Mouse (Mus musculus) forebrain, embryonic 16.5 days (tissue): ENCODE data around the gene Senp7. TPM values are rescaled to one million over a fixed set of nuclear protein-coding genes. Genes with fewer than 3 reads are reported as not detected.
A peak's percentile ranks its signal among the peaks of the same experiment; 100 is the strongest.

Experiments used
- ATAC-seq: fragments of 200-750 bp; cut with Nextera tagmentation; 2 replicates; pipeline ENCODE4 v1.8.0; 2017; ENCODE audit warnings: mild to moderate bottlenecking, moderate library complexity
- H3K27ac ChIP-seq: fragments of 300-500 bp; sonication (generic); 2 replicates; pipeline ENCODE4 v1.5.1; 2014; ENCODE audit warnings: low read length, control low read depth
- H3K27me3 ChIP-seq: fragments of 300-500 bp; sonication (generic); replicated peaks from 2 replicates; pipeline ENCODE4 v1.6.1; 2014; ENCODE audit warnings: low read length; ENCODE audit not compliant: control insufficient read depth, insufficient read depth
- H3K36me3 ChIP-seq: fragments of 300-500 bp; sonication (generic); 2 replicates; pipeline ENCODE4 v1.6.1; 2014; ENCODE audit not compliant: control insufficient read depth, insufficient read depth
- H3K4me1 ChIP-seq: fragments of 300-500 bp; sonication (generic); replicated peaks from 2 replicates; pipeline ENCODE4 v1.6.1; 2014; ENCODE audit warnings: low read length; ENCODE audit not compliant: control insufficient read depth, insufficient read depth
- H3K4me2 ChIP-seq: fragments of 300-500 bp; sonication (generic); 2 replicates; pipeline ENCODE4 v1.6.1; 2014; ENCODE audit warnings: mild to moderate bottlenecking, low read length, control low read depth
- H3K4me3 ChIP-seq: fragments of 300-500 bp; sonication (generic); replicated peaks from 2 replicates; pipeline ENCODE4 v1.5.1; 2014; ENCODE audit warnings: mild to moderate bottlenecking, low read length, control low read depth
- H3K9ac ChIP-seq: fragments of 300-500 bp; sonication (generic); replicated peaks from 2 replicates; pipeline ENCODE4 v1.6.1; 2014; ENCODE audit warnings: low read depth, low read length, control low read depth
- H3K9me3 ChIP-seq: fragments of 300-500 bp; sonication (generic); 2 replicates; pipeline ENCODE4 v1.6.1; 2016; ENCODE audit warnings: low read length; ENCODE audit not compliant: control insufficient read depth
- WGBS: fragments of 180-500 bp; shearing (Covaris S2); extraction: QIAGEN DNeasy Blood & Tissue Kit; methylation state at CpG from one replicate; pipeline ENCODE4 v1.1.7; 2014; 5-methylcytosine and 5-hydroxymethylcytosine counted together
- polyA plus RNA-seq: library from polyadenylated mRNA; unstranded; fragments of >200 nt; fragmentation: Nextera tagmentation; extraction: Ambion mirVana; gene quantifications from 2 replicates; pipeline ENCODE4 v1.2.1, GENCODE M21; 2015

Senp7 gene
- polyA plus RNA-seq, 1 experiment from 2014 or later = 60.2 TPM

DNA sequence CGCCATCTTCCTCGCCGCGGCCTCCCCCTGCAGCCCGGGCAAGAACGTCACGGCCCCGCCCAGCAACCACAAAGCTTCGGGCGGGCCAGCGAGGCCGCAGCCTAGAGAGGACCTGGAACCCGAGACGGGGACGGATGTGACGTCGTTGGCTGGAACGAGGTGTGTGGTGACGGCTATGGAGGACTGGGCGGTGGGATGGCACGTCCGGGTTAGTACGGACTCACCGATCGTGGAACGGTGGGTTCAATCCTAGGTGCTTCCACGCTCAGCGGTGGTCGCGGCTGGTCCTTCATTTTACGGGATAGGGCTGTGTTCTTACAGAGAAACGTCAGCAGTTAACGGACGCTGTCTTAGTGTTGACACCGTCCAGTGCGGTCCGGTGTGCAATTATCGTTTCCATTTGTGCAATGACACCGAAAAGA lies 18.5 kb upstream of the Senp7 start, which contains the start of gene Pcnp:
Gene Pcnp (minus strand): TSS at position 79 of the 422 bp plus-strand sequence.
- under 1% methylated on average over 39 of the region's 39 CpGs for WGBS
- no peaks in the 10 kb centered on the region for H3K27me3 ChIP-seq

DNA sequence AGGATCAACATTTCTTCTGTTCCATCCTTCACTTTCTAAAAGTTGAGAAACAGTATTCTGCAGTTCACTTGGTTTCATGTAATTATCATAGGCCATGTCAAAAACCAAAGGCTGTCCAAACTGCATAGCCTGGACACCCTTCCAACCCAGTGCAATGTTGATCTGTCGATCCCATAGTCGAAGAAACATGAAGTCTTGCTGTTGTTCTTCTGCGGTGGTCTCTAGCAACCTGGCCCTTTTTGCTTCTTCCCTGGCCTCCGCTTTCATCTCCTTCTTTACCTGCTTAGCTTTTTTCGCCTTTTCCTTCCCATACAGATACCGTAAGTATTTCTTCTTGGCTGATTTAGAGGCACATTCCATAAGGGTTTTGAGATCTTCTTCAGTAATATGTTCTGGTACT lies 13.6 kb upstream of the Senp7 start:
- no peak for ATAC-seq
- Histone ChIP-seq H3K4me2 (no peak overlapping the region), H3K27me3 (no peaks in the 10 kb centered on the region), H3K27ac (no peak overlapping the region), H3K36me3 (peaks cover 4% of the 10 kb centered on the region), H3K4me1 (peaks cover 22% of the 10 kb centered on the region), H3K4me3 (no peak overlapping the region), H3K9ac (no peak overlapping the region), H3K9me3 (no peaks in the 10 kb centered on the region)
- 98% methylated on average over 6 of the region's 6 CpGs for WGBS

More for the DNA sequence above, 18.5 kb upstream of the Senp7 start, which contains the start of gene Pcnp:
- Histone ChIP-seq H3K36me3 (peaks cover 8% of the 10 kb centered on the region), H3K4me2 (peak within 1 kb of the TSS; percentile 76), H3K9me3 (no peaks in the 10 kb centered on the region), H3K27ac (peak within 1 kb of the TSS; percentile 93), H3K4me1 (peaks cover 21% of the 10 kb centered on the region), H3K9ac (peak within 1 kb of the TSS; percentile 99), H3K4me3 (peak within 1 kb of the TSS; percentile 95)
- ATAC-seq = peak; percentile 99

DNA sequence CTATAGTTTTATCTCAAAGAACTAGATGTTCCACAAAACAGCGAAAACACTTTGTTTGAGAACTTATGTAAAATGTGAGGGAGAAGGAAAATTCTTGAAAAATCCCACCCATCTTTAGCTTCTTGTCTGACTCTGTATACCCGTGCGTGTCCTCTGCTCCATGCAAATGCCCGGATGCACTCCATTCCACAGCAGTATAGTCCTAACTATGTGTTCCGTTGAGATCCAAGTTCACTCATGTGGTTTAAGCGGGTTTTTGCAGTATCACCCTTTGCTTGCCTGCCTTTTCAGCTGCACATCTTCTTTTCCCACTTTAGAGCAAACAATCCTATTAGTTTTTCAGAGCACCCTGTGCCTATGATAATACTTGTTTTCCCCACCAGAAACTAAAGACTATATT lies 11.6 kb upstream of the Senp7 start:
- WGBS = 66% methylated on average over 6 of the region's 6 CpGs
- H3K4me1 ChIP-seq = peaks cover 15% of the 10 kb centered on the region
- no peaks in the 10 kb centered on the region for H3K27me3 ChIP-seq
- H3K9ac ChIP-seq = no peak overlapping the region; the same call in 1 of the 2 replicates
- H3K4me2 ChIP-seq = peak overlapping the region; percentile 75
- H3K27ac ChIP-seq = no peak overlapping the region
- ATAC-seq = no peak
- no peaks in the 10 kb centered on the region for H3K9me3 ChIP-seq
- H3K36me3 ChIP-seq = peaks cover 4% of the 10 kb centered on the region
- peak overlapping the region; percentile 97 for H3K4me3 ChIP-seq

DNA sequence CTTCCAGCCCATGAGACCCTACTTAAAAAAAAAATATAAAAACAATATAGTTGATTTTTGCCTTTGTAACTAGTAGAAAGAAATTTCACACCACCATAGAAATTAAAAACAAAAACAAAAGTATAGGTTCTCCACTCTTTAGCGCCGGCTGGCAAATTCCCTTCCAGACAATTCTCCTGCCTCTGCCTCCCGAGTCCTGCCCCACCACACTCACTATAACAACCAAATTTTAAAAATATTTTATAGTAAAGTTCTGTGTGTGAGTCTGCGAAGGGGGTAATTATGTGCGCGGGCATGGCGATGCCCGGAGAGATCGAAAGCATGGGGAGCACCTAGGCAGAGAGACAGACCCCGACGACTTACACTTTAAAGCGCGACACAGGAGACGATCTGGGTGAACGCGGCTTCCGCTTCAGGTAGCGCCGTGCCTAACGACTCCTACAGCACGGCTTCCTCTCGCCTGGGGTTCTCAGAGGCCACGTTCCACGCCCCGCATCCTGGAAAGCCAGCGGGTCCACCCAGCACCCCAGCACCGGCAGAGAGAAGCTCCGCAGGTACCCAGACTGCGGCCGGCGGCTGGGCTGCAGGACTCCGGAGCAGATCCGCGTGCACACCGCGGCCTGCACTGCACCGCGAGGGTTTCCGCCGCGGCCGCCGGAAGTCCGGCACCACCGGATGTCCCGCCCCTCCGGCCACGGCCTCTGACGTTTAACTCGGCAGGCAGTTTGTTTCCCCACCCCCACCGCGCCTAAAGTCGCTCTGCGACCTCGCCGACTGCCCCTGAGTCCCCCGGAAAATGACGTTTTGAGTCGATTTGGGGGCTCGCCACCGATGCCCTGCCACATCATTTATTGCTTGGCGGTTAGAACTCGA lies 10.8 kb upstream of the Senp7 start, which contains the start of gene Trmt10c:
Gene Trmt10c (minus strand): TSS at position 682 of the 873 bp plus-strand sequence.
- WGBS = under 1% methylated on average over 63 of the region's 63 CpGs
- H3K9me3 ChIP-seq = no peaks in the 10 kb centered on the region
- H3K9ac ChIP-seq = peak within 1 kb of the TSS; percentile 92
- peaks cover 4% of the 10 kb centered on the region for H3K36me3 ChIP-seq
- H3K27ac ChIP-seq = peak within 1 kb of the TSS; percentile 91
- ATAC-seq = peak; percentile 99
- peak within 1 kb of the TSS; percentile 75 for H3K4me2 ChIP-seq
- no peaks in the 10 kb centered on the region for H3K27me3 ChIP-seq
- peak within 1 kb of the TSS; percentile 97 for H3K4me3 ChIP-seq
- H3K4me1 ChIP-seq = peaks cover 15% of the 10 kb centered on the region

DNA sequence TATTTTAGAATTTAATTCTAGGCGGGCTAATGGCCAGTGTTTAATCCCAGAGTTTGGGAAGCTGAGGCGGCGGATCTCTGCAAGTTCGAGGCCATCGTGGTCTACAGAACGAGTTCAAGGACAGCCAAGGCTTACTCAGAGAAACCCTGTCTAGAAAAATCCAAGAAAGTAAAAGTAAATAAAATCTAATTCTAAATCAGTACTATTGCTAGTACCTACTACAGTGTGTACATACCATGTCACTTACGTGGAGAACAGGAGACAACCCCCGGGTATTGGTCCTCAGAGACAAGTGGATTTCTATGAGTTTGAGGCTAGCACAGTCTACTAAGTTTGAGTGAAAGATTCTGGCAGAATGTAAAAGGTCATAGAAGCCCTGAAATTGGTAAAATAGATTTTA lies 10.0 kb upstream of the Senp7 start:
- H3K9me3 ChIP-seq = no peaks in the 10 kb centered on the region
- WGBS = 30% methylated on average over 8 of the region's 8 CpGs
- H3K27ac ChIP-seq = peak overlapping the region; percentile 91
- peaks cover 15% of the 10 kb centered on the region for H3K4me1 ChIP-seq
- peak; percentile 29 for ATAC-seq
- peak overlapping the region; percentile 97 for H3K4me3 ChIP-seq
- peaks cover 4% of the 10 kb centered on the region for H3K36me3 ChIP-seq
- H3K4me2 ChIP-seq = peak overlapping the region; percentile 69
- H3K27me3 ChIP-seq = no peaks in the 10 kb centered on the region
- peak overlapping the region; percentile 92 for H3K9ac ChIP-seq

DNA sequence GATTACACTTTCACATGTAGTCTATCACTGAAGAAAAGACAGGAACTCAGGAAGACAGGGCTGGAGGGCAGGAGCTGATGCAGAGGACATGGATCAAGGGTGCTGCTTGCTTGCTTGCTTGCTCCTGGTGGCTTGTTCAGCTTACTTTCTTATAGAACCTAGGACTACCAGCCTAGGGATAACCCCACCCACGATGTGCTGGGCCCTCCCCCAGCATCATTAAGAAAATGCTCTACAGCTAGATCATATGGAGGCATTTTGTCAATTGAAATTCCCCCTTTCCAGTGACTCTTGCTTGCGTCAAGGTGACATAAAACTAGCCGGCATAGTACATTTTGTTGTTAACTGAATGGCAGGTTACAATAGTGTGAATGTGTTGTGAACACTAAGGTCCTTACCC lies 7.8 kb downstream of the Senp7 start:
- Histone ChIP-seq H3K4me2 (no peak overlapping the region), H3K27ac (no peak overlapping the region), H3K27me3 (no peaks in the 10 kb centered on the region), H3K4me1 (no peaks in the 10 kb centered on the region), H3K36me3 (no peaks in the 10 kb centered on the region), H3K9ac (no peak overlapping the region), H3K4me3 (no peak overlapping the region), H3K9me3 (no peaks in the 10 kb centered on the region)
- WGBS = 86% methylated on average over 3 of the region's 3 CpGs
- no peak for ATAC-seq

DNA sequence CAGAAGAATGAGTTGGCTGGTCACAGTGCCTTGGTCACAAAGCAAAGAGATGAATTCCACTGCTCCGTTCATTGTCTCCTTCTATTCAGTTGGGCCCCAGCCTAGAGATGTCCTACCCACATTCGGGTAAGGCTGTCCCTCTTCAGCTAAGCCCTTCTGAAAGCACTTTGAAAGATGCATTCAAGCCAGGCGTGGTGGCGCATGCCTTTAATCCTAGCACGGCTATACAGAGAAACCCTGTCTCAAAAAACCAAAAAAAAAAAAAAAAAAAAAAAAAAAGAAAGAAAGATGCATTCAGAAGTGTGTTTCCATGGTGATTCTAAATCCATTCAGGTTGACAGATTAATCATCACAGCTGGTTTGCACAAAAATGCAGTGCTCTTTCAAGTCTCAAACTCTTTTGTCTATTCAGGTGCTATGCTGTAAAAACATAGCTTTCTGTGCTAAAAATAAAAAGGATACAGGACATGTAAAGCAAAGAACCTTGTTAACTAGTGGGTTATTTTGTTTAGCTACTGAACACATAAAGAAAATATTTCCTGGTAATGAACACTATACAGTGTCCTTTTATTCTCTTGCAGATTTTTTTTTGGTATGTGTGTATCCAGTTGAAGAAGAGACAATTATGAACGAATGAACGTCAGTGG lies 8.9 kb downstream of the Senp7 start:
- no peaks in the 10 kb centered on the region for H3K27me3 ChIP-seq
- H3K4me1 ChIP-seq = no peaks in the 10 kb centered on the region
- H3K27ac ChIP-seq = peak overlapping the region; percentile 78
- 6% methylated on average over 7 of the region's 7 CpGs for WGBS
- no peak overlapping the region for H3K9ac ChIP-seq
- 0 out of 2 replicates have a peak overlapping the region, but pooled peaks have one; percentile 7 for H3K4me2 ChIP-seq
- peak; percentile 84 for ATAC-seq
- no peaks in the 10 kb centered on the region for H3K36me3 ChIP-seq
- no peaks in the 10 kb centered on the region for H3K9me3 ChIP-seq
- H3K4me3 ChIP-seq = no peak overlapping the region

DNA sequence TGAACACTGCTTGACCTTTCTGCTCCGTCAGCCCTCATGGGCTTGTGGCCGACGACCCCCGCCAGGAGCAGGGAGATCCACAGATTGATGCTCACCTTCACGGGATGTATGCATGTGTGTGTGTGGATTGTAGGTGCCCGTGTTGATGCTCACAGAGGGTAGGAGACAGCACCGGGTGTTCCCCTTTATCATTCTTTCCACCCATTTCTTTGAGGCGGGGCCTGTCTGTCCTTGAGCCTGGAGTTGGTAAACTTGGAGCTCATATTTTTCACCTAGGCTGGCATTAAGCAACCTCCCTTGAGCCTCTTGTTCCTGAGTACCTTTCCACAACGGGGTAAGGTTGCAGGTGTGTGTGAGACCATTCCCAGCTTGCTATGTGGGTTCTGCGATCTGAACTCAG lies 10.0 kb downstream of the Senp7 start:
- no peaks in the 10 kb centered on the region for H3K27me3 ChIP-seq
- H3K4me3 ChIP-seq = no peak overlapping the region
- peak overlapping the region; percentile 78 for H3K27ac ChIP-seq
- no peaks in the 10 kb centered on the region for H3K4me1 ChIP-seq
- 68% methylated on average over 10 of the region's 10 CpGs for WGBS
- H3K4me2 ChIP-seq = no peak overlapping the region
- H3K36me3 ChIP-seq = no peaks in the 10 kb centered on the region
- no peaks in the 10 kb centered on the region for H3K9me3 ChIP-seq
- no peak for ATAC-seq
- H3K9ac ChIP-seq = no peak overlapping the region

DNA sequence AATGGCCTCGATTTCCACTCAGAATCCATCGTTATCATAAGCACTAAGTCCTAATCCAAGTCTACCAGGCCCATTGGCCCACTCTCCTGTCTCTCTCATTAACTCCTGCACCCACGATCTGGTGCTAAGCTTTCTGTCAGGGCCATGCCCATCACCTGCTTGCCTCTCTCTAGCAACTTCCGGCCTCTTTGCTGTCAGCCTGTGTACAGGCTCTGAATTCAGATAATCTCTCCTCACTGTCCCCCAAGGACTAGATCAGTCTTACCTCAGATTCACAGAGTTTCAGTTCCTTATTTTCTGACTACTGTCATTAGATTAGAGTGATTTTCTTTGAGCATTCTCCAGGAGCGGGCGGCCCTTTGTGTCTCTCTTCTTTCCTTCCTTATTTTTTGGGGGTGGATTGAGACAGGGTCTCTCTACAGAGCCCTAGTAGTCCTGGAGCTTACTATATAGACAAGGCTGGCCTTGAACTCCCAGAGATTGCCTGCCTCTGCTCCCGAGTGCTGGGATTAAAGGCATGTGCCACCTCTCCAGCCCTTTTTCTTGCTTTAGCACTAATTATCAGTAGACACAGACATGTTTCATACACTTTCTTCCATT lies 14.0 kb downstream of the Senp7 start:
- WGBS = 73% methylated on average over 7 of the region's 7 CpGs
- H3K4me2 ChIP-seq = no peak overlapping the region
- H3K9me3 ChIP-seq = no peaks in the 10 kb centered on the region
- no peak for ATAC-seq
- H3K27me3 ChIP-seq = no peaks in the 10 kb centered on the region
- H3K4me3 ChIP-seq = no peak overlapping the region
- H3K36me3 ChIP-seq = no peaks in the 10 kb centered on the region
- no peaks in the 10 kb centered on the region for H3K4me1 ChIP-seq
- H3K9ac ChIP-seq = no peak overlapping the region
- no peak overlapping the region for H3K27ac ChIP-seq
